Mouse (Mus musculus) layer of hippocampus, adult 8-10 months (tissue): ENCODE measurements at regions not wholly inside any gene's neighbourhood (a gene's known extent, or its start where the extent isn't known, plus 50 kb on each side); places are given as distances from the start of the nearest gene placed in this dataset.
"Not testable (repeated sequence)": the region's sequence is repeated elsewhere in the genome, so short reads cannot be mapped to it uniquely, and the experiment has no call there.

Experiments used
- DNase-seq, 2 experiments: peaks; one replicate each; pipeline ENCODE4 v3.0.0; 2022; ENCODE audit warnings: low spot score in 2 of 2

DNA sequence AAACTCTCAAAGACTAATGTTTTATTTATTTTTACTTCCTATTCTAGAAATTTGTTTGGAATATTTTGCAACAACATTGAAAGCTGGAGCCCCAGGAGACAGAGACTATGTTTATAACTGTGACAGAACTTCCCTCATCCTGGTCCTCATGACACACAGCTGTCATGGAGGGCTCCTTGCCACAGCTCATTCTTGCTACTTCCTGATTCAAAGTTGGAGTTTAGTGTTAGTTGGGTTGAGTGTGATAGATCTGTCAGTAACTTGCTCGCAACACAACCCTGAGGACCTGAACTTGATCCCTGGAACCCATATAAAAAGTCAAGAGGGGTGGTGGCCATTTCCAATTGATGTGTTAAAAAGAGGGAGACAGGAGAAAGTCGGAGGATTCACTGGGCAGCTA is 328.3 kb upstream of the Nox3 start:
- DNase-seq: no peak

DNA sequence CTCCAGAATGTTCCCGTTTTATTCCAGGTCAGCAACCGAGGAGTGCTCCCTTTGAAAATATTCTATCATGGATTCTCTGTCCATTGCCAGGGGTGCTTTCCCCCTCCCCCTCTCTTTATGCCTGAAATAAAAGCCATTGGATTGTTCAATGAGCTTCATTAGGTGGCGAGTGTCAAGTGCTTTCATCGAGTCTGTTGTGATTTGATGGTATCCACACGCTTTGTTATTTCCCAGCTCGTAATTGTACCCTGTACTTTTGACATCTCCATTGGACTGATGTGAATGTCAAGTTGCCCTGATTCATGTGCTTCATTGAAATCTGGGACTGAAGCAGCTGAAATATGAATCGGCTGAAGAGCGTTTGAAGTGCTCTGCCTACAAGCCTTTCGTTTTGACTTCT is 333.1 kb upstream of the Nox3 start:
- no peak for DNase-seq

DNA sequence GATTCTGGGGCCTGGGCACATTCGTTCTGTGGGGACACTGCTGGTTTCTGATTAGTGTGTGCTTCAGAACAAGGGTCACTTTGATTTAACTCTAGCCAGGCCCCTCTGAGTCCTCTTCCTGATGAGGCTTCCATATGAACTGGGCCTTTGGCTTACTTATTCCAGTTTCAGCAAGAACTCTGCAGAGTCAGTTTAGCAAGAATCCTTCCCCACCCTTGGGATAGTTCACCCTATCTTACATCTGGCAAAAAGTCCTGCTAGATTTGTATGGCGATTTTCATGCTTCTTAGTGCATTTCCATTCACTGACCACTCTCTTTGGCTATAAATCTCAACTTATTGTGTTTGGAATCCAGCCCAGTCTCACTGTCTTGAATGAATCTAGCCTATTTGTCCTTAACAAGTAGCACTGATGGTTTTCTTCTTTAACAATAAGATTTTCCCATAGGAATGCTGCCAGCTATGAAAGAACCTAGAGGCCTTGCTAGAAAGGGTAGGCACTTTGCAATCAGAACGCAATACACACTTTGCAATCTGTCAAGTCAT is 338.8 kb upstream of the Nox3 start:
- DNase-seq: no peak

DNA sequence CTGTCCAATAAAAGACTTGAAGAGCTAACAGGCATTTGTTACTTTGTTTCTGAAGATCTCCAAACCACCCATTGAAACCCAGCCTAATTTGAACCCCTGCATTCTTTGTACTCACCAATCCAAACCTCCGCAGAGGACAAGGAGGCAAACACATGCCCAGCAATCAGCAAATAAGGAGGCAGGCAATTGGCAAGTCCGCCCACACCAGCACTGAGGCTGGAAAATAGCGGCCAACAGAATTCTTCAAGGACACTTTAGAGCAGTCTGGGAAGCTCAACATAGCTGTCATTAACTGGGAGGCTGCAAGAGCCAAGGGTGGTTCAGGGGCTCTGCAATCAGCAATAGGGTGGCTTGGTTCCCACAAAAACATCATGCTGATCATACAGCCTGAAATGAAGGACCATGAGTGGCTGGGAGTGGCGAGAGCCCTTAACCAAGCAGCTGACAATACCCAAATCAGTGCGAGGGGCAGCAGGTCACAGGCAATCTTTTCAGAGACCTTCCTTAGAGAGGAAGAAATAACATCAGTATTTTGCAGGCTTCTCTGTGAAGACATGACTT is 344.1 kb upstream of the Nox3 start:
- peak in 1 of 2 experiments; percentile 3 for DNase-seq

DNA sequence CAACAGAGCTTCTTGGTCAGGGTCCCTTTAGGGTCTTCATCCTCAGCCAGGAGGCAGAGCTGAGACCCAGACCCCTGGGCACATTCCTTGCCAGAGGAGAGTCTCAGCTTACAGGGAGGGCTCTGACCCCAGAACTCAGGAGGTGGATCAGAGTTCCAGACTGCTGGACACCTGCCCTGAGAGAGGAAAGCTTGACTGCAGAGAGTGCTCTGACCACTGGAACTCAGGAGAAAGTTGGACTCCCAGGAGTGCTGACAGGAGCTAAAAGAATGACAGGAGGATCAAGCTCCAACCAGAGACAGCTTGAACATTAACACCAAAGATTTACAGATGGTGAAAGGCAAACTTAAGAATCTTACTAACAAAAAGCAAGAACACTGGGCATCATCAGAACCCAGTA is 364.1 kb upstream of the Nox3 start:
- not testable (repeated sequence) for DNase-seq

DNA sequence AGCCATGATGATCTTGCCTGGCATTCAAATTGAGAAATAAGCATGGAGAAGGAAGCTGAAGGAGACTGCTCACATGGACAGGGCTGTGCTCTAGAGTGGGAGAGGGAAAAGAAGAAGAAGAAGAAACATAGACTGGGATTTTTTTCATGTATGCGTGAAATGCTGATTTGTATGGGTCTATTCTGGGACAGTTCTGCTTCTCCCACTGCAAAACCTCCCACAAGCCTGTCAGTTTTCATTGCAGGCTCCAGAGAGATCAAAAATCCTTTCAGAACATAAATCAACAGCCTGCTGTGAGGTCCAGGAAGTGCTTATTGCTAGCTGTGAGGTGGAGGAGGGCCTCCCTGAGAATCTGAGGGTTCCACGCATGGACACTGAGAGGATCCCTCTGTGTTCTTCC is 377.3 kb upstream of the Nox3 start:
- DNase-seq: no peak

DNA sequence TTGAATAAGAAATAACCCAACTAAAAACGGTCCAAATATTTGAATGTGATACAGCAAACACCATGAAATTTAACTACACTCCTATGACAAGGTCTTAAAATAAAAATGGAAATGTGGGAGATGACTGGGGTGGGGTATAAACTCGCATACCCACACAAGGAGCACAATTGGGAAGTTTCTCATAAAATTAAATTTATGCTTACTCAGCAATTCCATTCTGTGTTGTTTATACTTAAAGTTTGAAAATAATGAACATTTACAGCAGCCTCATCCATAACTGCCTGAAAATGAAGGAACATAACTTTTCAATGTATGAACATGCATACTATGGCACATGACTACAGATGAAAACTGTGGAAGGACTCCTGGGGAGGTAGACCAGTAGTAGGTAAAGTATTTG is 384.5 kb upstream of the Nox3 start:
- DNase-seq: no peak

DNA sequence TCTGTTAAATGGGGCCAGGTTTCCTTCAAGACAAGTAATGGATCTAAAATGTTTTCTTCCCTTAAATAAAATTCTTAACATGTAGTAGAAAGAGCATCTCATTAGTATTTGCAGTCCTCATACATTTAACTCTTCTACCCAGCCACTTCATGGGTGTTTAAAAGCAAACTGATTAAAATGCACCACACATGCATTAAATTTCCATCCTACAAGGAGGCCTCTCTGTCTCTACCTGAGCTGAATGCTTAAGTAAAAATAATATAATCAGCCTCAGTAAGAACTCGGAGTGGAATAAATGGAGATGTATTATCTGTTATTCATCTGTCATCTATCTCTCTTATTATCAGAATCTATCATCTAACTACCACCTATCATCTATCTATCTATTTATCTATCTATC is 398.6 kb upstream of the Nox3 start:
- no peak for DNase-seq

DNA sequence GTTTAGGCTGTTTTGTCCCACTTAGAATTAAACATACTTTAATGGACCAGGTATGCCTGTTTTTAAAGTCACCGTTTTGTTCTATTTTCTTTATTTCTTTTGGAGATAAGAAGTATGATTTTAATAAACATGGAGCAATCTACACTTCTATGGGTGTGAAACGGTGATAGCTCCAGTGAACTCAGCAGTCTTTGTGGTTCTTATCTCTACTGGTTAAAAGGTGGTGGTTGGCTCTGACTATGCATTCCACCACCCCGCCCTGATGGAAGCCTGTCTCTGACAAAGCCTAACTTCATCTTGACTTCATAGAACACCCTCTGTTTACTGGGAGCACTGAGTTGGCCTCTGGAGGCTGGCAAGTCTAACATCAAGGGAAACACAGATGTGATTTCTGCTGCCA is 407.3 kb upstream of the Nox3 start:
- DNase-seq: no peak

DNA sequence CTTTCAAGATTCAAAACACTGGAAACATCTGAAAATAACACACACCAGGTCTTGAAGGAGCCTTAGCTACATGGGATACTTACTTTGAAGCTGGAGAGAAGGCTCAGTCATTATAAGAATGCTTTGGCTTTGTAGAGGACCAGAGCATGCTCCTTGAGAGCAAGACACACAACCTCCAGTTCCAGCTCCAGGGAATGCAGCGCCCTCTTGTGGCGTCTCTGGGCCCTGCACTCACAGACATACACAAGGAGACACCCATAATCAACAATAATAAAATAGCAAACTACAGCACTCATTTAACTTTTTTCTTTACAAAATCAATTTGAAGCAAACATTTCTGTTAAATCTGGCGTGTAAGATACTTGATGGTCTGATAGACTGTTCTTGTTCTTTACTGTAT is 413.2 kb upstream of the Nox3 start:
- DNase-seq: peak in 1 of 2 experiments; percentile 5

DNA sequence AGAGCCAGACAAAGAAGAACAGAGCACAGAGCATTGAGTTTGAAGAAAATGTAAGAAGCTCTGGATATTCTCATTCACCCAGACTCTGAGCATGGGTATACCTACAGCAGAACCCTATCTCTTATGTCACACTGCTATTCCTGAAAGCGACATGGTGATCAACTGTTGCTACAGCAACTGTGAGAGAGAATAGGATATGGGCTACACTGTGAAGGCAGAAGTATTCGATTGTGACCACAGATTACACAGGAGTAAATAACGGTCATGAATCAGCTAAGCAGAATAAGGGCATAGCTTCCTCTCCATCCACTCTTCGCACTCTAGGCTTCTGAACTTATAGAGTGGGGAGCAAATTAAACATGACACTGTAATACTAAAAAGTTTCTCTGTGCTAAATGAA is 417.0 kb upstream of the Nox3 start:
- DNase-seq: no peak

DNA sequence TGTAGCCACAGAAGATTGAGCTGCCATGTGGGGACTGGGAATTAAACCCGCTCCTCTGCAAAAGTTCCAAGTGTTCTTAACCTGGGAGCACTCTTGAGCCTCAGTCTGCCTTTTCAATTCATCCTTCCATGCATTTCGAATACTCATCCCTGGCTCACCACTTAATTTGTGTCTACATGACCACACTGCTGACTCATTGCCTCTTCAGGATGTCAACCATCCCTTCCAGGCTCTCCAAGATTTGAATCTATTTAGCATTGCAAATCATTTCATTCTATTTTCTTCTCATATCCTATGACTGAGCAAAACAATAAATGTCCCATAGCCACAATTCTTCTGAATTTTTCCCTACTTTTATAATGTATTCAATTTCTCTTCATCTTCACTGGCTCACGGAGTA is 420.4 kb upstream of the Nox3 start:
- DNase-seq: no peak

DNA sequence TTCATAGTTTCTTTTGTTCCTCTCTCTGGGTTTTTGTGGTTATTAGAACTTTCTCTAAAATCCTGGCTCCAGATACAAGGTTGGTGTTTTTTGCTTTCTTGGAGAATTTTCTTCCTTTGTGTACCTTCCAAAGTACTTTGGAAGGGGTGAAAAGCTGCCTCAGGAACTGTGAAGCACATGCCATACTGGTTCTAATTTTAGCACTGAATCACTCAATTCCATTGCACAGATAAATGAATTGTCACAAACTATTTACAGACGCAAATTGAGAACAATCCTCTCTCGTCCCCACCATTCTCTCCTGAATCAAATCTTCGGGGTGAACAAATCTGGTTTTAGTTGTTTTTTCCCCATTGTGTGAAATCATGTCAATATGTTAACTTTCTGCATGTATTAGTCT is 437.6 kb upstream of the Nox3 start:
- no peak for DNase-seq

DNA sequence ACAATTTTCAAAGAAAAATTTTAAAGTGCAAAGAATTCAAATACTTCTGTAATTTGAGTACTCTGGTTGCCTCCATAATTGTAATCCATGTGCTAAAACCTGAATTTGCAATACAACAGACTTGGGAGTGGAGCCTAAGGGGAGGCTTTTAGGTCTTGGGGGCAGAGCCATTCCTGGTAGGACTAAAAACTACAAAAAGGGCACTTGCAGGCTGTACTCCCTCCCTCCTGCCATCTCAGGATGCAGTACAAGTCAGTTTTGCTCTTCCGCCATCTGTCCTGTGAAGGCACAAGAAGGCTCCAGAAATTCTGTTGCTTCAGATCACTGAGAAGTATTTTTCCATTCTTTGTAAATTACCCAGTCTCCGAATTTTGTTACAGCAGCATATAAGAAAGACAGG is 467.4 kb upstream of the Nox3 start:
- DNase-seq: no peak

DNA sequence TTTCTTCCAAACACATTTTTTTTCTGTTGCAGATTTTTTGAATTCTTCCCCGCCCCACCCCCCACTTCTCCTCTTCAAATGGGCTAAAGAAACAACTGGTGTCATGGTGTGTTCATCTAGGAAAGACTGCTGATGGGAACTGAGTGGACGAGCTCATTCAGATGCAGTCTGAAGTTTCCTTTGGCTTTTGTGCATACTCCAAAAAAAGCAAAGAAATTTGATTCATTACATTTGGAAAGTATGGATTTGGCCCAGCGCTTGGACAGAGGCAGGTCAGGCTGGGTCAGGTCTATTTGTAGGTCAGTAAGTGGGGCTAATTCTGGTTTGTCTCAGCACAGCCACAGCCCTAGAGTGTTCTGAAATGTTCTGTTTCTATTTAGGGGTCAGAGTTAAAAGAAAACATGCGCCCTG is 477.9 kb upstream of the Nox3 start:
- DNase-seq: no peak

DNA sequence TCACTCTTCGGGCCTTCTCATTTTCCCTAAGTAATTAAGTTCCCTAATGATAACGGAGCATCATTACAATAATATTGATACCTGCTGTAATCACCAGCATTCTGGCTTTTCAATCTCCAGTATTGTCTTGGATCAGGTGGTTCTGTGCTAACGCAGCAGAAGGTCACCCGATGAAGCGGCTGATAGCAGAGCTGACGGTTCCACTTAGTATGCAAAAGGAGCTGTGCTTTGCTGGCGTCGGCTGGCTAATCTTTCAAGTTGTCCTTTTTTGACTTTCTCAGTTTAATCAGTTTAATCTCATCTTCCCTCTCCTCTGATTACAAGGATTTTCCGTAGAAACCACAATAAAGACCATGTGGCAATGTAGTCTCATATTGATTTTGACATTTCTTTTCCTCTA is 478.9 kb upstream of the Nox3 start:
- DNase-seq: no peak

DNA sequence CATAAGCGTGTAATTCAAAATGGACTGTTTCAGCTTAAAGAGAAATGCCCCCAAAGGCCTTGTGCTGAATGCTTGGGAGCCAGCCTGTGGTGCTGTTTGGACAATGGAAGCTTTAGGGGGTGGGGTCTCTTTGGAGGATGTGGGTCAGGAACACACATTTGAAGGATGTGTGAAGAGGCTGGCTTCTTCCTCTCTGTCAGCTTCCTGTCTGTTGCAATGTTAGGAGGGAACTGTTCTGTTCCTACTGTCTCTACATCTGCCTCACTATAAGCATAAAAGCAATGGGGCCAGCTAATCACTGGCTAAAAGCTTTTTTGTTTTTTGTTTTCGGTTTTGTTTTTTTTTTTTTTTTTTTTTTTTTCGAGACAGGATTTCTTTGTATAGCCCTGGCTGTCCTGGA is 480.5 kb upstream of the Nox3 start:
- DNase-seq: no peak

DNA sequence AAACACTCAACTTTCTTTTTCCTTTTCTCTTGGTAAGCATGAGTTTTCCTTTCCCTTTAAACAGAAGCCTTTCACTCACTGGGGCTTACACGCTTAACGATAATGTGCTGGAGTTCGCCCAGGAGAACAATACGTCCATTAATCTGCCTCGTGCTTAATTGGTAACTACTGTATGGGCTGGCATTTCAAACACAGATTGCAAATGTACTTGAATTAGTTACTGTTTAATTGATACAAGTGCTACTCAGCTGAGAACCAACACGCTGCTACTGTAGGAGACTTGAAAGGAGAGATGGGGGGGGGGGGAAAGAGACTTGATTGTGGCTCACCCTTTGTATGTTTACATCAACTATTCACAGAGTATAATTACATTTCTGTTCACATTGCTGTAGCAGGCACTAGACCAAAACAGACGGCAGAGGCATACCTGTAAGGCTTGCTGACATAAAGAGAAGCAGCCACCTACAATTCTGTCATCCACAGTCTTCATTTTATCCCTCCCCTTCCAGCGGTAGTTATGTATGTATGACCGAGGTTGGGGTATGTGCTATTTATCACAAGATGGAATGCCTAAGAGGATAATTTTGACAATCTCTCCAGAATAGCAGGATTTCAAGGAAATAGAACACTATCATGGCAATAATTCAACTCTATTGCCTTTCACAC is 481.6 kb upstream of the Nox3 start:
- DNase-seq: no peak

DNA sequence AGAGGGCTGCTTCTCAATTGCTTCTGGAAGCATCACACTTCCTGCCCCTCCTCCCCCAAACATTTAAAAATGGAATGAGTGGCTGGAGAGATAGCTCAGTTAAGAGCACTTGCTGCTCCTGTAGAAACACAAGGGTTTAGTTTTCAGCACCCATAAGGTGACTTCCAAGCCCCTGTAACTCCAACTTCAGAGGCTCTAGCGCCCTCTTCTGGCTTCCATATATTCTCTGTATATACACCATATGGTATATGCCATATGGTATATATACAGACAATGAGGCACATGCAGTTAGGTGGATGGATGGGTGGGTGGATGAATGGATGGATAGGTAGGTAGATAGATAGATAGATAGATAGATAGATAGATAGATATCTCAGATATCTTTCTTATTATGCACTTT is 483.2 kb upstream of the Nox3 start:
- no peak for DNase-seq

DNA sequence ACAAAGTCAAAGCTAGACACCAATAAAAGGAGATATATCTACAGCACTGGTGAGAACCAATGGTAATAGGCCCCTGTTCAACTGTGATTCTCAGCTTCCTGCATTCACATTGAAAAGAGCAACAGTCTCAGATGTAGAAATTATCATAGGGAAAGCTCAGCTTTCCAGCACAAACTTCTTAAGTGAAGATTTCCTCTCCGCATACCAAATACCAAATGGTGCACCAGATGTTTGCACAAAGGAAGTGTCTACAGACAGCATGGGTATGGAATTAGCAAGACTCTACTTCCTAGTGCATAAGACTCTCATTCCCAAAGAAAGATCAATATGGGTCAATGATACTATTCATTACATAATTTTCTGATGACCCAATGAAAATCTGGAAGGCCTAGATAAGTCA is 486.0 kb upstream of the Nox3 start:
- peak in 1 of 2 experiments; percentile 8 for DNase-seq

DNA sequence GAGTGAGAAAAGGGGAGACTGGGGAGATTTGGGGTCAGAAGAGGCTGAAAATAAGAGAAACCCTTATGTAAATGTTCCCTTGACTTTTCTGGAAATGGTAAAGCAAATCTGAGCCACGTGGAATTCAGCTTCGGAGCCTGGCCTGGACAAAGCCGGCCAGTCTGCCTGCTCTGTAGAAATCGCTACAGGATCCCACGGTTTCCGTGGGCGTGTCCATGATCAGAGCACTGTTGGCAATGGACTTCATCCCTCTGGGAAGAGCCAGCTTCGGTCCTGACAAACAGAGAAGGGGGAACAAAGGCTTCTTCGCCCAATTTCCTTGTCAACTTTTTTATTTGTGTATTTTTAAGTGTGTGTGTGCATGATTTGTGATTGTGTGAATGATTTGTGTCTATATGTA is 490.7 kb upstream of the Nox3 start:
- no peak for DNase-seq

DNA sequence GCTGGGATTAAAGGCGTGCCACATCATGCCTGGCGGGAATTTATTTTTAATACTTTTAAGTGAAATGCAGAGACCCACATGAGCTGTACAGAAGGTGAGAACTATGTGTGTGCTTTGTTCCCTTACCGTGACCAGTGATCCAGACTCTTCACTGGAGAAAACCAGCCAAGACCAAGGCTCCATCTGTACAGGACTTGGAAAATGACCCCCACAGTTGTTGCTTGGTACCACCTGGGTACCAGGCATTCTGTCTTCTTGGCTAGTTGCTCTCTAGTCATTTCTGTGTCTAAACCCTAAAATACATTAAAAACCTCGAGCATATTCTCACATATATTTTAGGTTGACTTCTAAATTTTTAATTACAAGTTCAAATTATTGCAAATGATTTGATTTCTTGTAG is 491.5 kb upstream of the Nox3 start:
- DNase-seq: no peak

DNA sequence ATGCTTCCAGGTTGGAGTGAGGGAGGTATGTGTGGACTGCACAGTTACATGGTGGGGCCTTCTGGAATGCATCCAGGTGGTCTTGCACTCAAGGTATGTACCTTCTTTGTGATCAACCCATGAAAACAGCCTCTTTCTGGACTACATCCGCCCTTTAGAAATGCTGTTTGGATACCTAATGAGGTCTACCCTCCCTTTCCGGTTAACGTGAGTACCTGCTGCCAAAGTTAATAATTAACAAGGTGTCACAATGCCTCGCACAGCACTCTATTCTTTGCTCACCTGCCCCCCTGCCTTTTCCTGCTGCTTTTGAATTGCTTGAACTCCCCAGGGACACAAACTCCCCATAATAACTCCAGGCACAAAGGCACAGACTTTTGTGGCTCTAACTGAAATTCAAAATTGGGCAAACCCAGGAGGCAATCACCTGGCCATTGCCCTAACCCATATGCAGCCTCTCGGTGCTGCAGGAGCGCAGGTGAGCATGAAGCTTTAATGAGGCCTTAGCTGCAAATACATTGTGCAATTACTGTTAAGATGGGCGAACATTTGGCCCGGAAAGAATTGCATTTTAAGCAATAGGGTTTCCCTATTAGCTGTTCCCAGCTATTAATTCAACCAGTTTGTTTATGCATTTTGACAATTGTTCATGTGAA is 500.9 kb upstream of the Nox3 start:
- no peak for DNase-seq
